Mouse (Mus musculus) brain, adult 10 weeks (tissue): Measurements from ENCODE around the gene Cd209c. TPM values are rescaled to one million over a fixed set of nuclear protein-coding genes. Genes with fewer than 3 reads are reported as not detected.

Experiments
- polyA plus RNA-seq: library from polyadenylated mRNA; stranded (reverse); fragments of 350-450 nt; fragmentation: Illumina TruSeq; extraction: RNeasy Lipid Tissue Mini Kit (QIAGEN cat#74804); gene quantifications from one replicate; pipeline ENCODE4 v1.2.3, GENCODE M21; 2015; ENCODE audit warnings: low read depth, low replicate concordance

Gene Cd209c
- 0.39 TPM for polyA plus RNA-seq

GRCm38 (mm10) chr8:3954646-3955045 is at the start of gene Cd209c:
TSS of gene Cd209c (minus strand) at chr8:3954746.

GRCm38 (mm10) chr8:3926744-3927143 is 27.8 kb downstream of the Cd209c start, which contains the start of gene Cd209b:
TSS of gene Cd209b (minus strand) at chr8:3926844.

Other genes with a start within 250 kb of the Cd209c start
- not detected for gene Clec4g, start 234.1 kb downstream of the Cd209c start, polyA plus RNA-seq
- gene Cd209a, start 205.8 kb downstream of the Cd209c start, polyA plus RNA-seq, result 0.59 TPM
- not detected for gene Cd209e, start 100.4 kb downstream of the Cd209c start, polyA plus RNA-seq
- gene Cd209d, start 76.2 kb downstream of the Cd209c start, polyA plus RNA-seq, result not detected
- gene Cd209b, start 27.9 kb downstream of the Cd209c start, polyA plus RNA-seq, result not detected
- gene Cd209f, start 151.1 kb upstream of the Cd209c start, polyA plus RNA-seq, result 0.95 TPM
- gene Cd209g, start 179.4 kb upstream of the Cd209c start, polyA plus RNA-seq, result not detected
- gene Evi5l, start 211.8 kb upstream of the Cd209c start, polyA plus RNA-seq, result 66.6 TPM